Mouse (Mus musculus): ENCODE measurements around the gene Mmel1. TPM values are rescaled to one million over a fixed set of nuclear protein-coding genes. Genes with fewer than 3 reads are reported as not detected.
A peak's percentile ranks its signal among the peaks of the same experiment; 100 is the strongest.

Mmel1 gene
- total RNA-seq, 2 experiments from 2014 or later: 0.65 to 0.76 TPM

DNA sequence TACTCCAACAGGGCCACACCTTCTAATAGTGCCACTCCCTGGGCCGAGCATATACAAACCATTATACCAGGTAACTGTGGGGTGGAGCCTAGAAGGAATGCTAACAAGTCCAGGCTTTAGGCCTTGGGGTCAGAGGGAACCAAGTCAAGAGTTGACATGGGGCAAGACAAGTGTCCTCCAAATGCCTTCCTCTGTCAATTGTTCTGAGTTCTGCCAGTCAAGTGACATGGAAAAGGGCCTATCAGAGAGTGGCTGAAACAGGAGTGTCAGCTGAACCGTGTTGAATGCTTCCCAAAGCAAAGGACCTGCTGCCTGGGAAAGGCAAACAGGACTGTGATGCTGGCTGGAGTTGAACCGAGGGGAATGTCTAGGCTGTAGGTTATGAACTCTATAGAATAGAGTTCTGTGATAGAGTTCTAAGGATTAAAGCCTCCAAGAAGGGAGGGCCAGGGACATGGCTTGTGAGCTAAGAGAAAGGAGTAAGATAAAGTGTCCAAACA lies 5.9 kb upstream of the Mmel1 start:
- no peak for DNase-seq (ENCODE audit: low spot score in 2 of 2)

DNA sequence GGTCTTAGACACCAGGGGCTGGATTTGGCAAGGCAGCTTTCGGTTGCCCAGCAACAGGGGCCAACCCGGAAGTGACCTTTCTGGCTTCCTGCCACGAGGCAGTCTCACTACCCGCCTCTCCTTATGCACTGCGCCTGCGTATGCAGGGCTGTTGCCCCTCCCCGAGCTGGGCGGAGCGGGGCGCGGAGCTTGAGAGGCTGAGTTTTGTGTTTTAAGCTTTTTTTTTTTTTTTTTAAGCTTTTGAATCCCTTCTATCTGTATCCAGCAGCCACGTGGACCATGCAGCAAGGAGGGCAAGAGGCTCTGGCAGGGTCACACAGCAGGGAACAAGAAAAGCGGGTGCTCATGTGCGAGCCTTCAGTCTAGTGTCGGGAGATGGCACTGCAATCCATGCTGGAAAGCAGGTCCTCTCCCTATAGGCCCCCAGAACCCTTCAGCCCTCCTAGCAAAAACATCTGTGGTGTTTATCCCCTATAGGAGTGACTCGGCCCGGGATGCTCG lies 5.1 kb upstream of the Mmel1 start:
- peak; percentile 78 to 86 for DNase-seq (ENCODE audit: low spot score in 2 of 2)

DNA sequence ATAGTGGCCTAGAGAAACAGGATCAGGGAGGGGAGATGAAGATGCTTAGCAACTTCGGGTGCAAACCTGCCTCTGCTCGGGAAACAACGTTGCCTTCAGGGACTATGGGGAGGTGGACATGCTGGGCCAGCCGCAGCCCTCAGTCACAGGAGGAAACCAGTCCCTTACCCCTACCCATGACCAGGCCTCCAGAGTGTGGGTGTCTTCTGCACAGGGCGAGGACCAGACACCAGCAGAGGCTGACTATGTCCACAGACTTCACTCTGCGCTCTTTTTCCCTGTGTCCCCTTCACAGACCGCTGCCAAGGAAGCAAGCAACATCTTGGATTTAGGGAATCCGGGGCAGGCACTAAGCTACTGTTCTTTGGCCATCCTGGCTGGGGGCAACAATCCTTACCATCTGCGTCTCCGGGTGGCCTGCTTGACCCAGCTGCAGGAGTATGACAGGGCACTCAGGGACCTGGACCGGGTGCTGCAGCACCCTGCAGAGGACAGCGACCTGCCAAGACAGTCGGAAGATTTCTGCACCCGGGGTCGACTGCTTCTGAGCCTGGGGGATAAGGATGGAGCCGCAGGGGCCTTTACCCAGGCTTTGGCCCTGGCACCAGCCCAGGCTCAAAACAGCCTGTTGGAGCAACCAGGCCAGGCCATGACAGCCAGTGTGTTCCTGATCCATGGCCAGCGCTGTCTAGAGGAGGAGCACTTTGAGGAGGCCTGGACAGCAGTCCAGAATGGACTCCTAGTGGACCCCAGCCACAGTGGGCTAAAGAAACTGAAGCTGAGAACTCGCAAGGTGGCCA lies 4.2 kb upstream of the Mmel1 start:
- no peak for DNase-seq (ENCODE audit: low spot score in 2 of 2)

DNA sequence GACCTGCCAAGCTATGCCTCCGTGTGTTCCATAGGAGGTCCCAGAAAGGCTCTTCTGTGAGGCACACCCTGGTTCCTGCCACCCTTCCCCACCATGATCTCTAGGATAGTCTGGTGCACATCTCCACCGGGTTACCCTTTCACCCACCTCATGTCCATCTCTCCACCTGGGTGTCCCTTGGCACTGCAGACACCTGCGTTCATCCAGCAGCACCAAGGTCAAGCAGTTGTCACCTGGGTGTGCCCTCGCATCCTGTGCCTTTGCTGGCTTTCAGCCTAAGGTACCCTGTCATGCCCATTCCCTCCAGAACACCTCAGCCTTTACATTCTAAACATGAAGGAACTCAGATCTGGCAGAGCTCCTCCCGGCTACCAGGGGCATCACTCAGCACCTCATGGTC lies 3.0 kb upstream of the Mmel1 start:
- no peak for DNase-seq (ENCODE audit: low spot score in 2 of 2)

DNA sequence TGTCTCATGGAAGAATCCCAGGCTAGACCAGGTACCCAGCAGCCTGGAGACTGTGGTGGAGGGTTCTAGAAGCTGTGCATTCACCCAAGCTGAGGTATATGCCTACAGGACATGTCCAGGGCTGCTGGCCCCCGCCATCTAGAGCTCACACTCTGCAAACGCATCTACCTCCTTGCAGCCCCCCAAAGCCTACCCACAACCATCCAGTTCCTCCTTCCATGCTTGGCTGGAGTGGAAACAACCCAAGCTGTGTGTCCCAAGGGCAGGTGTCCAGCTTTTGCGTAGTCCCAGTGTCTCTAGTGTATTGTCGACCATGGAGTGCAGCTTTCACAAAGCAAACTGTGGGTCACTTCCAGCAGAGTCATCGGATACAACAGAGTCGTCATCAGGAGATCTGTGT lies 2.1 kb upstream of the Mmel1 start:
- DNase-seq (ENCODE audit: low spot score in 2 of 2): no peak

DNA sequence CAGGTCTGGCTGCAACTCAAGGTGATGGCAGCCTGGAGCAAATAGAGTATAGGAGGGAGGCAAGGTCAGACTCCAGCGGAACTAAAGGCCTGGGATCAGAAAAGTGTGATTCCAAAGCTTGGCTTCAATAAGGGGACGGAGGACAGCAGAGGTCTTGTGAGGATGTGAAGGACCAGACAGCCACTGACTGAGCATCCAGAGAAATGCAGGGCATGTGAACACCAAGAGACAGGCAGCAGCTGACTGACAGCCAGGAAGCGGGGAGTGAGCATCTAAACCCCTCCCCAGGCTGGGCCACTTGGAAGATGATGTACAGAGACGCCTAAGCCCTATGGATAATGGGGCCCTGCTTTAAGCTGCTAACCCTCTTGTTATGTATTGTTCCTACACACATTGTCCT lies 1.3 kb downstream of the Mmel1 start:
- DNase-seq (ENCODE audit: low spot score in 2 of 2): no peak

DNA sequence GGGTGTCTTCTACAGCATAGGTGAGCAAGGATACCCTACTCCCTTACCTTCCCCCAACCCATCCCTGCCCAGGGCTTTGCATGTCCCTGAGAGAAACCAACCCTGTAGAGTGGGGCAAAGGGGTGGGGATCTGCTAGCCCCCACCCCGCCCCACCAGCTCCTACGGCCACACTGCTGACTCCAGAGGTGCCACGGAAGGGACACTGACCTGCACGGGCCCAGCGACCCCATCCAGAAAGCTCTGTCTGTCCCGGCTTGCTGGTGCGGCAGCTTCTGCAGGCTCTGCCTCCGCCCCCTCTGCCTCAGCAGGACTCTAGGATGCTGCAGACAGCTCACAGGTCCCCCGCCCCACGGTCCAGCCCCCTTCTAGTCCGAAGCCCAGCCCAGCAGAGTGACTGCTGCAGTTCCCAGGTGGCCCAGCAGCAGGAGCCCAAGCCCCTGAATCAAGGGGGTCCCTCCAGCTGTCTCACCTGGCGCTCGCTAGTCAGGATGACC lies 2.4 kb downstream of the Mmel1 start:
- DNase-seq (ENCODE audit: low spot score in 2 of 2): no peak

DNA sequence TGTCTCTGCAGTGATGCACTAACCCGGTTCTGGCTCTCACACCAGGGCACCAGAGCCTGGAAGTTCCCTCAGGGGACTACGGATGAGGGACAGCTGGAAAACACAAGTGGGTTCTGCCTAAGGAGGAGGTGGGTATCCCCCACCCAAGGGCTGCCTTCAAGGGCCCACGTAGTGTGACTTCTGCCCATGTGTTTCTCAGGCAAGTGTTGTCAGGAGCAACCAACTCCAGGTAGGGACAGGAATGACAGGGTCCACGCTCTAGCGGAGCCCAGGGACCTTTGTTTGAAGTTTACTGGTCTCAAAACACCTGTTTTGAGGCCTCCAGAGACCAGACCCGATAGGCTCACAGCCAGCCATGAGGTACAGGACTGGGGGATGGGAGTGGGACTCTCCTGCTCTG lies 3.8 kb downstream of the Mmel1 start:
- DNase-seq (ENCODE audit: low spot score in 2 of 2): no peak

DNA sequence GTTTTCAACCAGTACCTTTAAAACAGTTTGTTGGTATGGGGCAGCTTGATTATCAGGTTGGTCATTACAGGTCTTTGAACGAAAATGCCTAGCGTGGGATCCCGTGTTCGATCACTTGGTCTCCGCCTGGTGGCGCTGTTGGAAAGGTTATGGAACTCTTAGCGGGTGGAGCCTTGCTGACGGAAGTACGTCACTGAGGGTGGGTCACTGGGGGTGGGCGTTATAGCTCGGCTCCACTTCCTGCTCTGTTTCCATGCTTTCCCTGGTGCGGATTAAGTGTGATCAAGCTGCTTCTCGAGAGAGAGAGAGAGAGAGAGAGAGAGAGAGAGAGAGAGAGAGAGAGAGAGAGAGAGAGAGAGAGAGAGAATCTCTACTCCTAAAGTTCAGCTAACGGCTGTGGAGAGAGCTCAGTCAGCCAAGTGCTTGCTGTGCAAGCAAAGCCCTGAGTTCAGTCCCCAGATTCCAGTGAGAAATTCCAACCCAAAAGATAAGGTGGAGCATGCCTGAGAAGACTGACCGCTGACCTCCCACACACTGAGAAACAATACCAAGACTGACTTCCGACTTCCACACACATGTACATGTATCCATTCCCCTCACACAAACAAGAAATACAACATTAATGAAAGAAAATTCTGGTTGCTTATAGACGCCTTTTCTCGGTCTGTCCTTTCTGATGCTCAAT lies 8.6 kb downstream of the Mmel1 start:
- peak; percentile 82 to 90 for DNase-seq (ENCODE audit: low spot score in 2 of 2)

DNA sequence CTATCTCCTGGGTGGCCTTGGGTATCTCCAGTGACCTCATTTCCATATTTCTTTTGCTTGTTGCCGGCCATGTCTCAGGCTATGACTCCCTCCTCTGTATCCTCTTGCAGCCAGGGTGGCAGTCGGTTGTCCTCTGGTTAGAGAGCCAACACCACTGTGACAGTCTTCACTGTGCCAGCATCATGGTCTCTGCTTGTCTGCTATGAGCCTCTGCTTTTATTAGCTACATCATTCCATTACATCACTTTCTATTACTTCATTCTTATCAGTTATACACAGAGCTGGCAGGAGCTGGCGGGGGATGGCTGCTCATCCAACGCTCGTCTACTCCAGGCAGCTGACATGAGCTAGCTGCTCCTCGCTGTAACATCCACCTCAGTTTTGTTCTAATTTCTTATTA lies 11.3 kb downstream of the Mmel1 start:
- DNase-seq (ENCODE audit: low spot score in 2 of 2): no peak

DNA sequence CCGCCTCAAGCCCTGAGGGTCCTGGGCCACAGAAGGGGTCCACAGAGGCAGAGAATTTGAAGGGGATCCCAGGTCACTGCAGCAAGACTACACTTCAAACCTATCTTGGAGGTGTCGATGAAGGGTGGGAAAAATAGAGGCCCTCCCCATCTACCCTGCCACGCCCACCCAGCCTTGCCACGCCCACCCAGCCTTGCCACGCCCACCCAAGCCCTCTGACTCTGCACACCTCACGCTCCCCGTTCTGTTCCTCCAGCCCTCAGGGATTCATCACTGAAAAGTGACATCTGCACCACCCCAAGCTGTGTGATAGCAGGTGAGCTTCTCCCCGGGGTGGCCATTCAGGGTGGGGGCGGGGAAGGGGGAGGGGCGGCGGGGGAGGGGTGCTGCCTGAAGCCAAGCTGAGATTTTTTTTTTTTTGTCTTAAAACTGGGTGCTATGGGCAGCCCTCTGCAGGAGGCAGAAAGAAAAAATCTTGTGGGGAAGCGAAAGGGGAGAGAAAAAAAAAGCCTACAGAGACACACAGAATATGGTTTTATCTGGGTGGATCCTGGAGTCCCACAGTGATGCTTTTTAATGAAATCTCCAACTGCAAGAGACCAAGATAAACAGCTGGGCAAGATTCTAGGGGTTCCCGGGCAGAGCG lies 12.8 kb downstream of the Mmel1 start:
- no peak for DNase-seq (ENCODE audit: low spot score in 2 of 2)

DNA sequence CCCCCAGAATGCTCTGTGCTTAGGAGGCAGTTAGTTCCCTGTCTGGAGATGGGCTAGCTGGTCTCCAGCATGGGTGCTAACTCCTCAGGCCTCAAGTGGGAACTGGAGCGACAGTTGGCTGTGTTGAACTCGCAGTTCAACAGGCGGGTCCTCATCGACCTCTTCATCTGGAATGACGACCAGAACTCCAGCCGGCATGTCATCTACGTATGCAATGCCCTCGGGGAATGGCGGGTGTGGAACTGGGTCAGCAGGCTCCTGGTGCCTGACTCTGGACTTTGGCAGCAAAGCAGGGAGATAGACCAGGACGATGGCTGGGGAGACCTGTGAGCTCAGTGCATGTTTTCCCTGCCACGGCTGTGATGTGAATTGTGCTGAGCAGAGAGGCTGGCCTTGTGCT lies 16.0 kb downstream of the Mmel1 start:
- DNase-seq (ENCODE audit: low spot score in 2 of 2): no peak

DNA sequence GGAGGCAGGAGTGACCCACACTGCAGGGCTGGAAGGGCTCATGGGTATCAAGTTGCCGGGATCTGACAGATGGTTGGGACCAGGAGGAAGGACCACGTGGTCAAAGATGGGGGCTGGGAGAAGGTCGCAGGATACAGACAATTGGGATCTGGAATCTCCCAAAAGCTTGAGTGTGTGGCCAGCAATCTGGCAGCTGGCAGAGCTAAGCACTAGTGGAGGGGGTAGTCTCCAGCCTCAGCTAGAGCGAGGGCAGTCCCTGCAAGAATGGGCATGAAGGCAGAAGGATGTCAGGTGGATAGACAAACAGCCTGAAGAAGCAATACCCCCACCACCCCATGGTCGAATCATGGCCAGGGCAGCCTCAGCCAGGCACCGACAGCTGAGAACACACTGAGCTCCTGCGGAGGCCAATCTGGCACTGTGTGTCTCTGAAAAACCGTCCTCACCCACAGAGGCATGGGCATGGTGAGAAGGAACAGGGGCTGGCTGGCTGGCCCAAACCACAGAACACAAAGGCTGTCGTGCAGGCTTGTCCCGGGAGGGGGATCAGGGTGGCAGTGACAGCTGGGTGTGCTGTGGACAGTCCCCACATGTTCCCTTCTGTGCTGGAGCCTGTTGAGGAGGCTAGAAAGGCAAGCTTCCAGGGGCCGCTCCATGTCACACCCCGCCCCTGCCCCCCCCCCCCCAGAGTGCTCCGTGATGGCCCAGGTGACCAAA lies 17.6 kb downstream of the Mmel1 start:
- no peak for DNase-seq (ENCODE audit: low spot score in 2 of 2)

DNA sequence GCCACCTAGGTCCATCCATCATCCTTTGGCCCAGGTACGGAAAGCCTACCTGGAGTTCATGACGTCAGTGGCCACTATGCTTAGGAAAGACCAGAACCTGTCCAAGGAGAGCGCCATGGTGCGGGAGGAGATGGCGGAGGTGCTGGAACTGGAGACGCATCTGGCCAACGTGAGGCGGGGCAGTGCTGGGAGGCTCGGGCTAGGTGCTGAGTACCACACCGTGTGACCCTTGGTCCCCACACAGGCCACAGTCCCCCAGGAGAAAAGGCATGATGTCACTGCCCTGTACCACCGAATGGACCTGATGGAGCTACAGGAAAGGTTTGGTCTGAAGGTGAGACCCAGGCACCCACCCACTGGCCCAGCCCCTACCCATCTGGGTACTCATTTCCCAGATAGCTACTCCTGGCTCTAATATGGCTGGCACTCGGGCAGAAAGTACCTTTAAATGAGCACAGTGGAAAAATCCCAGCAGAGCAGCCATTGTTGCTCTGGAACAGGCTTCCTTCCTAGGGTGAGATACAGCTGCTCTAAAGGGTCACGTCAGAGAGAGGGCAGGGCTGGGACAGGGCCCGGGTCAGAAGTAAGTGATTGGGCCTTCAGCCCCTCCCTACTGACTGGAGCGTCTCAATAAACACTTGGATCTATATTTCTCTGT lies 18.3 kb downstream of the Mmel1 start:
- no peak for DNase-seq (ENCODE audit: low spot score in 2 of 2)

DNA sequence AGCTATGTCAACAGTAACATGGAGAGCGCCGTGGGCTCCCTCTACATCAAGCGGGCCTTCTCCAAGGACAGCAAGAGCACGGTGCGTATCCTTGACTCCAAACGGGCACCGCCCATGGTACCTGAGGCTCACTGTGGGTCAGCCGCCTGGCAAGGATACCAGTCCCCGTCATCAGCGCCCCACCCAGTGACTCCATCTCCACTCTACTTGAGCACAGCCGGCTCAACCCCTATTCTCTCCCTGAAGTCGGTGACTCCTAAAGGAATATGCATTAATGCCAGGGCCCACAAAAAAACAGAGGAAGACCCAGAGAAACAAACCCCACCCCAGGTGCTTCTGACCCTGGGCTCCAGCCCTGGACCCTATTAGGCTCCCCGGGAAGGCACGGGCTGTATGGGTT lies 21.5 kb downstream of the Mmel1 start:
- no peak for DNase-seq (ENCODE audit: low spot score in 2 of 2)

DNA sequence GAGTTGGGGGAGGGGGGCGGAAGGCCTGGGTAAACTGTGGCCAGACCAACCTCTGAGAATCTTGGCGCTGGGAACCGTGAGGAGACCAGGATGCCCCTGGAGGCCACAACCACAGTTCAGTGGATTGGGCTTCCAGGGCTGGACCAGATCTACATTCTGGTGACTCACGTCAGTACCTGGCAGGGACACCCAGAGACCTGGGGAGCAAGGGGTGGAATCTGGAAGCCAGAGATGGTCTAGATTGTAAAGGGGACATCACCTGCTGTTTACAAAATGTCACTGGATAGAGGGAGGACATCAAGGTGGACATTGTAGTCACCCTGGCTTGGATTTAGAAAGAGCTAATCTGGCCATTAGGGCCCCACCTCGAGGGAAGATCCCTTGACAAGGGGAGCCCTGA lies 26.2 kb downstream of the Mmel1 start:
- no peak for DNase-seq (ENCODE audit: low spot score in 2 of 2)

DNA sequence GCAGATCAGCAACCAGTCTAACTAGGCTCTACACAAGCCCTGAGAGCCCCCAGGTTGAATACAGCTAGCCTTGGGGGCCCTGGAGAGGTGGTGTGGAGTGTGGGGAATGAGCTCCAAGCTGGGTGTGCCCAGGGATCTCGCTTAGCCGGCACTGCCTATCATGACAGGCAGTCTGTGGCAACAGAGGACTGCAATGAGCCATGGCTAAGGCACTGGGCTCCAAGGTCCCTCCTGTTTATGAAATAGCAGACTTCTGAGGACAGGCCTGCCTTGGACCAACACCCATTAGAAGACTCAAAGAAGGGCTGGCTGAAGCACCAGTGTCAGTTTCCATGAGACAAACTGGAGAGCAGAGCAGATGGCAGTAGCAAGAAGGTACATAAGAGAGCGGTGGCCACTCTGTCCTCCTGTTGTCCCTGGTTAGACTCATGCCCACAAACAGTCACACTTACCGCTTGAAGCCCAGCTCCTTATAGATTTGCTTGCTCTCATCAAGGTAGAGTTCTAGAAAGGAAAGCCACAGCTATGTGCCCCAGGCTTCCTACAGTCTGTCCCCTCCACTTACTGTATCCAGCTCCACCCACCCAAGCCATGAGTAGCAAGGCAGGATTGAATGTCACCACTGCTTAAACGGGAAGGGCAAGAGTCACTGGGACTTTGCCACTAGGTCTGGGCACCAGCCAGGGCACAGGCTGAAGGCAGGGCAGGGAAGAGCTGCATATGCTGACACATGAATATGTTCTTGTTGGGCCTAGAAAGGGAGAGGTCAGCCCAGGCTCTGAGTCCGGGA lies 28.5 kb downstream of the Mmel1 start:
- DNase-seq (ENCODE audit: low spot score in 2 of 2): no peak

DNA sequence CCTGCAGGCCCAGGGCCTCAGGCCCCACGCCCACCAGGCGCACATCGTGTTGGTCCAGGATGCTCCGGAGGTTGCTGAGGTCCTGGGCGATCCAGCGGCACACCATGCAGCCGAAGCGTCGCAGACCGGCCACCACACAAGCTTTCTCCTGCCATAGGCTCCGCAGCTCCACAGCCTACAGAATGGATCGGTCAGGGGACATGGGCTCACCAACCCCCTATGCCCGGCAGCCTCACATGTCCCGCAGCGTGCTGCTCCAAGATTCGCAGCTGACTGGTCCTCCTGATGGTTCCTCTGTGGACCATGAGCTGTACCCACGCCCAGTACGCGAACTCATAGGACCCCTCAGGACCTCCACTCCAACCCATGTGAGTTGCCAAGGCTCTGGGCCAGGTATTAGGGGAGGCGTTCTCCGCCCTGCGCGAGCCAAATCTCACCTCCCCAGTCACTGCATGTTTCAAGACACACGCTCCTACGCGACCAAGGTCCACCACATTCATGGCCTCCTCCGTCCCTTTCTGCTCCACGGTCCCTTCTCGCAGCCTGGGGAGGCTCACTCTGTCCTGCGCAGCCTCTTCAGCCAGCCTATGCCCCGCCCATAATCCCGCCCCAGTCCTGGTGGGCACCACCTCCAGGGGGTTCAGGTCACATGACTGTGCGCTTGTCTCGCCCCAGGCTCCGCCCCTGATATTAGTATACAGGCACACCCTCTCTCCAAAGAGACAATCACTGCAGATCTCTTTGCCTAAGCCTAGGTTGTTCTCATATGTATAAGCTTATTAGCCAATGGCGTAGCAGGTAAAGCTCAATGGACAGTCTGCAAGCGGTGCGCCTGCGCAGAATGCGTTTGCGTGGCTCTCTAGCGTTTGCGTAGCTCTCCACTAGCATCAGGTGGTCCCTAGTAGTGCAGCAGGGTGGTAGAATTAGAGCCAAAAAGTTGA lies 29.4 kb downstream of the Mmel1 start, which contains the start of gene Fam213b:
Gene Fam213b (minus strand): TSS at position 630 of the 941 bp plus-strand sequence.
- DNase-seq (ENCODE audit: low spot score in 2 of 2): peak; percentile 48 to 69

DNA sequence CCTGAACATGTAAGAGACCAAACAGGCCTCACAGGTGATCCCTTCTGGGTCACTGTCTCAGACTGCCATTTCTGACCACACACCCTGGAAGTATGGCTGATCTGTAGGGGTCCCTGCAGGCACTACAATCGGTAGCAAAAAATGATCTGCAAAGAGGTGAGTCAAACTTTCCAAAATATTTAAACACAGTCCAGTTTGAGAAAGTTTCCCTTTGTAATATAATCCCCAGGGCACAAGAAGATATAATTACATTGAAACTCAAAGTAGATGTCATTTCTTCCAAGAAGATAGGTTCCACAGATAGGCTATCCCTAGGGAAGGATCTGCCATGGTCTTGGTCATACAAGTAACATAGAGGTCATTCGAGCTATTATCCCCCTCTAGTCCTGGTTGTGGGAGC lies 33.0 kb downstream of the Mmel1 start:
- no peak for DNase-seq (ENCODE audit: low spot score in 2 of 2)

Measured in adrenal gland, postnatal 4 days (tissue).